8 mouse cellular contexts compared by ENCODE assay signal in genomic region chr3:121968621-121969020, GRCm38 (mm10). TPM values are rescaled to one million over a fixed set of nuclear protein-coding genes. Genes with fewer than 3 reads are reported as not detected.
DNase-seq lines count a peak whose midpoint lies in the region; ATAC-seq and TF ChIP-seq lines count a peak whose summit lies in the region.

No protein-coding gene starts in this region.

- no peaks in the 10 kb centered on the region for H3K9me3 ChIP-seq in intestine, embryonic 15.5 days
- no peaks in the 10 kb centered on the region for H3K9me3 ChIP-seq in liver, embryonic 15.5 days (replicated peaks)
- no peaks in the 10 kb centered on the region for H3K9me3 ChIP-seq in neural tube, embryonic 15.5 days (replicated peaks)

- 27% methylated on average over 8 of the region's 8 CpGs for WGBS in cerebellum, adult 2 months
- WGBS in intestine, embryonic 15.5 days = 11% methylated on average over 8 of the region's 8 CpGs
- WGBS in liver, embryonic 15.5 days (ENCODE audit: insufficient replicate concordance) = 11% methylated on average over 8 of the region's 8 CpGs
- WGBS in neural tube, embryonic 15.5 days = 15% methylated on average over 8 of the region's 8 CpGs

- peak; percentile 6 to 11 for DNase-seq in cerebellum, adult 2 months
- no peak for DNase-seq in cerebellum, adult 8-10 months
- peak; percentile 69 for DNase-seq in adrenal gland, adult 2 months
- peak; percentile 26 for DNase-seq in forelimb bud, embryonic 11.5 days (ENCODE audit: low read depth, low spot score)

- no peaks in the 10 kb centered on the region for H3K36me3 ChIP-seq in intestine, embryonic 15.5 days
- no peaks in the 10 kb centered on the region for H3K36me3 ChIP-seq in liver, embryonic 15.5 days (replicated peaks)
- H3K36me3 ChIP-seq in neural tube, embryonic 15.5 days = no peaks in the 10 kb centered on the region

- TF ChIP-seq POLR2A in cerebellum, adult 2 months (IDR thresholded peaks at IDR 0.05; ENCODE audit: borderline replicate concordance, insufficient read depth, low read length) = no peak

- peak overlapping the region; percentile 70 for H3K4me2 ChIP-seq in intestine, embryonic 15.5 days (replicated peaks)
- peak overlapping the region; percentile 83 for H3K4me2 ChIP-seq in liver, embryonic 15.5 days
- H3K4me2 ChIP-seq in neural tube, embryonic 15.5 days = peak overlapping the region; percentile 78

- H3K4me3 ChIP-seq in cerebellum, adult 2 months (replicated peaks; ENCODE audit: insufficient read depth, low read depth, low read length) = peak overlapping the region; percentile 23
- peak overlapping the region; percentile 60 for H3K4me3 ChIP-seq in intestine, embryonic 15.5 days (replicated peaks)
- H3K4me3 ChIP-seq in liver, embryonic 15.5 days (replicated peaks) = peak overlapping the region; percentile 65
- peak overlapping the region; percentile 48 for H3K4me3 ChIP-seq in neural tube, embryonic 15.5 days (replicated peaks)

- H3K9ac ChIP-seq in intestine, embryonic 15.5 days = 0 out of 2 replicates have a peak overlapping the region, but pooled peaks have one; percentile 55
- H3K9ac ChIP-seq in liver, embryonic 15.5 days = 0 out of 2 replicates have a peak overlapping the region, but pooled peaks have one; percentile 1
- H3K9ac ChIP-seq in neural tube, embryonic 15.5 days (replicated peaks) = 0 out of 2 replicates have a peak overlapping the region, but pooled peaks have one; percentile 47

- H3K27me3 ChIP-seq in cerebellum, adult 2 months (ENCODE audit: control insufficient read depth, insufficient read depth, low read length) = no peaks in the 10 kb centered on the region
- no peaks in the 10 kb centered on the region for H3K27me3 ChIP-seq in intestine, embryonic 15.5 days (replicated peaks)
- H3K27me3 ChIP-seq in liver, embryonic 15.5 days = no peaks in the 10 kb centered on the region
- H3K27me3 ChIP-seq in neural tube, embryonic 15.5 days (replicated peaks) = no peaks in the 10 kb centered on the region

- H3K27ac ChIP-seq in cerebellum, adult 2 months (ENCODE audit: insufficient read depth, low read length) = no peak overlapping the region
- no peak overlapping the region for H3K27ac ChIP-seq in intestine, embryonic 15.5 days
- no peak overlapping the region for H3K27ac ChIP-seq in liver, embryonic 15.5 days (replicated peaks)
- H3K27ac ChIP-seq in neural tube, embryonic 15.5 days (replicated peaks) = no peak overlapping the region

- ATAC-seq in intestine, embryonic 15.5 days = no peak
- ATAC-seq in liver, embryonic 15.5 days (ENCODE audit: insufficient read depth) = no peak
- no peak for ATAC-seq in neural tube, embryonic 15.5 days (ENCODE audit: low FRiP score)
- no peak for ATAC-seq in inflammation-experienced regulatory T-cells, adult 6 months

- TF ChIP-seq CTCF in cerebellum, adult 2 months (IDR thresholded peaks at IDR 0.05; ENCODE audit: borderline replicate concordance, insufficient read depth, low read depth, low read length) = no peak

- no peaks in the 10 kb centered on the region for H3K4me1 ChIP-seq in cerebellum, adult 2 months (ENCODE audit: control insufficient read depth, insufficient read depth, low read length)
- H3K4me1 ChIP-seq in intestine, embryonic 15.5 days (replicated peaks) = peaks cover 4% of the 10 kb centered on the region
- peaks cover 17% of the 10 kb centered on the region for H3K4me1 ChIP-seq in liver, embryonic 15.5 days (replicated peaks)
- peaks cover 7% of the 10 kb centered on the region for H3K4me1 ChIP-seq in neural tube, embryonic 15.5 days

RNA-seq across cellular contexts. Expression of gene Arhgap29, which starts 16.3 kb away (rescaled TPM):
- polyA plus RNA-seq in cerebellum, adult 2 months (2012; rRNA removed) = 9.1 and 10.8 TPM in 2 replicates
- 10 to 100 TPM; 50.2 to 60.6 TPM for total RNA-seq in adrenal gland, adult 2 months (2021)
- polyA plus RNA-seq in adrenal gland, adult 2 months (2012; rRNA removed) = 9.1 and 9.9 TPM in 2 replicates
- 31.5 and 40.1 TPM in 2 replicates for polyA plus RNA-seq in intestine, embryonic 15.5 days (2015; fragmentation: Nextera tagmentation; extraction: Ambion mirVana)
- polyA plus RNA-seq in liver, embryonic 15.5 days (2015; fragmentation: Nextera tagmentation; extraction: Ambion mirVana) = 5.4 and 5.5 TPM in 2 replicates
- 18.0 and 21.9 TPM in 2 replicates for polyA plus RNA-seq in neural tube, embryonic 15.5 days (2015; fragmentation: Nextera tagmentation; extraction: Ambion mirVana)
- polyA plus RNA-seq in inflammation-experienced regulatory T-cells, adult 6 months (2017; shearing (Covaris generic)) = under 1 TPM in 2 of 3 experiments, not detected in 1; 0.20 to 0.43 TPM

Comparison
In these comparisons a context has a peak if more than half of its experiments do, and no peak if none do; other contexts are left out.
1. H3K9ac ChIP-seq: peak in every context shown above with its lines; median percentile 55 in intestine, embryonic 15.5 days; 47 in neural tube, embryonic 15.5 days; 1 in liver, embryonic 15.5 days.